Comparison of ENCODE assay signal across 11 mouse cellular contexts in the genomic region with DNA sequence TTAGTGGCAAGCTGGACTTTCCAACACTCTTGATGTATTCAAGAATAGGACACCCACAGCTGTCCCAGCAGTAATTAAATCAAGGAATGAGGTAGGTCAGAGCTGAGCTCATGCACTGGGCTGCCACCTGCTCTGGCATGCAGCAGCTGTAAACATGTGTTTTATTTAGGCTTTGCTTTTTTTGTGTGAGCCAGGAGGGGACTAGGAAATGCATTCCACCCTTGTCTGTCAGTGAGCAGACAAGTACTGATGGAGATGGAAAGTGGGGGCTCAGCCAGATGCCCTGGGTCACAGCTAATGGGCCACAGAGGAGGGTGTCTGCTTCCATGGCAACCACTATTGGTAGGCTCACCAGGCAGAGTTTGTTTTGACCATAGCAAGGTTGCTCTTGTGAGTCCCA. TPM values are rescaled to one million over a fixed set of nuclear protein-coding genes. Genes with fewer than 3 reads are reported as not detected.
DNase-seq lines count a peak whose midpoint lies in the region; TF ChIP-seq lines count a peak whose summit lies in the region.
"Had no signal": no experiment of that assay in that cellular context is flagged by ENCODE, and none has a peak within 500 bp of the region (broad histone marks: within the 10 kb centered on the region; RNA-seq: fewer than 3 reads in every experiment).

No protein-coding gene starts in this region.

- H3K4me3 ChIP-seq in gastrocnemius, adult 2 months: no peak overlapping the region
- H3K4me3 ChIP-seq: erythroblast, embryonic 14.5 days had no signal

- H3K27ac ChIP-seq in gastrocnemius, adult 2 months: peak overlapping the region; percentile 59

- no peak for TF ChIP-seq CTCF in gastrocnemius, adult 2 months (IDR thresholded peaks at IDR 0.05)

- DNase-seq in gastrocnemius, adult 2 months: peak; percentile 62
- DNase-seq in gastrocnemius, postnatal 4 days (ENCODE audit: low spot score in 2 of 2): no peak
- peak; percentile 28 for DNase-seq in ovary, postnatal 36 days (ENCODE audit: low spot score)
- no peak for DNase-seq in ovary, postnatal 14 days (ENCODE audit: low spot score)
- DNase-seq in lung, postnatal 36 days: peak; percentile 37
- DNase-seq in left cerebral cortex, postnatal 14 days (ENCODE audit: low spot score in 2 of 2): no peak
- no peak for DNase-seq in adrenal gland, adult 18-20 months (ENCODE audit: low spot score in 2 of 2)
- no peak for DNase-seq in gastrocnemius, postnatal 36 days
- DNase-seq: heart, postnatal 36 days had no signal

- intact Hi-C loops in gastrocnemius, adult 2 months (cut with DNase I): no loop called here
- intact Hi-C loops in left cerebral cortex, postnatal 14 days (cut with DNase I): no loop called here
- intact Hi-C loops in gastrocnemius, postnatal 36 days (cut with DNase I): no loop called here

RNA-seq across cellular contexts. Expression of gene Plg, which starts 50.0 kb away (rescaled TPM):
- total RNA-seq in gastrocnemius, adult 2 months (2021): not detected
- 1 to 10 TPM in 1 of 2 experiments, under 1 TPM in 1; 0.52 to 4.1 TPM for total RNA-seq in gastrocnemius, postnatal 4 days (2021)
- total RNA-seq in left cerebral cortex, postnatal 14 days (2021): not detected
- under 1 TPM in 1 of 2 experiments, not detected in 1; 0.36 TPM for total RNA-seq in adrenal gland, adult 18-20 months (2021)
- total RNA-seq in gastrocnemius, postnatal 36 days (2021): under 1 TPM in 1 of 2 experiments, not detected in 1; 0.15 TPM
- total RNA-seq: heart, postnatal 36 days; megakaryocyte-erythroid progenitor cell, adult 5-6 weeks had no signal

Comparison
In these comparisons a context has a peak if more than half of its experiments do, and no peak if none do; other contexts are left out.
1. DNase-seq: peak in gastrocnemius, adult 2 months (single experiment), ovary, postnatal 36 days (single experiment) and lung, postnatal 36 days (single experiment); none in gastrocnemius, postnatal 4 days (0 of 2), ovary, postnatal 14 days (single experiment), left cerebral cortex, postnatal 14 days (0 of 2), adrenal gland, adult 18-20 months (0 of 2) and gastrocnemius, postnatal 36 days (0 of 2).